Mouse (Mus musculus) forebrain, embryonic 16.5 days (tissue): ENCODE measurements around the gene Rnd2. TPM values are rescaled to one million over a fixed set of nuclear protein-coding genes. Genes with fewer than 3 reads are reported as not detected.
"Not testable (repeated sequence)": the region's sequence is repeated elsewhere in the genome, so short reads cannot be mapped to it uniquely, and the experiment has no call there.

Experiments used
- ATAC-seq: fragments of 200-750 bp; cut with Nextera tagmentation; 2 replicates; pipeline ENCODE4 v1.8.0; 2017; ENCODE audit warnings: mild to moderate bottlenecking, moderate library complexity
- H3K27ac ChIP-seq: fragments of 300-500 bp; sonication (generic); 2 replicates; pipeline ENCODE4 v1.5.1; 2014; ENCODE audit warnings: low read length, control low read depth
- H3K27me3 ChIP-seq: fragments of 300-500 bp; sonication (generic); replicated peaks from 2 replicates; pipeline ENCODE4 v1.6.1; 2014; ENCODE audit warnings: low read length; ENCODE audit not compliant: control insufficient read depth, insufficient read depth
- H3K36me3 ChIP-seq: fragments of 300-500 bp; sonication (generic); 2 replicates; pipeline ENCODE4 v1.6.1; 2014; ENCODE audit not compliant: control insufficient read depth, insufficient read depth
- H3K4me1 ChIP-seq: fragments of 300-500 bp; sonication (generic); replicated peaks from 2 replicates; pipeline ENCODE4 v1.6.1; 2014; ENCODE audit warnings: low read length; ENCODE audit not compliant: control insufficient read depth, insufficient read depth
- H3K4me2 ChIP-seq: fragments of 300-500 bp; sonication (generic); 2 replicates; pipeline ENCODE4 v1.6.1; 2014; ENCODE audit warnings: mild to moderate bottlenecking, low read length, control low read depth
- H3K4me3 ChIP-seq: fragments of 300-500 bp; sonication (generic); replicated peaks from 2 replicates; pipeline ENCODE4 v1.5.1; 2014; ENCODE audit warnings: mild to moderate bottlenecking, low read length, control low read depth
- H3K9ac ChIP-seq: fragments of 300-500 bp; sonication (generic); replicated peaks from 2 replicates; pipeline ENCODE4 v1.6.1; 2014; ENCODE audit warnings: low read depth, low read length, control low read depth
- H3K9me3 ChIP-seq: fragments of 300-500 bp; sonication (generic); 2 replicates; pipeline ENCODE4 v1.6.1; 2016; ENCODE audit warnings: low read length; ENCODE audit not compliant: control insufficient read depth
- WGBS: fragments of 180-500 bp; shearing (Covaris S2); extraction: QIAGEN DNeasy Blood & Tissue Kit; methylation state at CpG from one replicate; pipeline ENCODE4 v1.1.7; 2014; 5-methylcytosine and 5-hydroxymethylcytosine counted together
- polyA plus RNA-seq: library from polyadenylated mRNA; unstranded; fragments of >200 nt; fragmentation: Nextera tagmentation; extraction: Ambion mirVana; gene quantifications from 2 replicates; pipeline ENCODE4 v1.2.1, GENCODE M21; 2015

Gene Rnd2
- polyA plus RNA-seq, 1 experiment from 2014 or later: 95.8 TPM

GRCm38 (mm10) chr11:101442760-101443159 is 22.0 kb upstream of the Rnd2 start:
- peak overlapping the region; percentile 92 for H3K9ac ChIP-seq
- peaks cover 12% of the 10 kb centered on the region for H3K4me1 ChIP-seq
- WGBS: under 1% methylated on average over 14 of the region's 14 CpGs
- H3K4me2 ChIP-seq: peak overlapping the region; percentile 98
- H3K9me3 ChIP-seq: no peaks in the 10 kb centered on the region
- peak overlapping the region; percentile 88 for H3K4me3 ChIP-seq
- ATAC-seq: no peak
- no peaks in the 10 kb centered on the region for H3K27me3 ChIP-seq
- H3K27ac ChIP-seq: peak overlapping the region; percentile 79
- H3K36me3 ChIP-seq: peaks cover 10% of the 10 kb centered on the region; the same call in 1 of the 2 replicates

DNA sequence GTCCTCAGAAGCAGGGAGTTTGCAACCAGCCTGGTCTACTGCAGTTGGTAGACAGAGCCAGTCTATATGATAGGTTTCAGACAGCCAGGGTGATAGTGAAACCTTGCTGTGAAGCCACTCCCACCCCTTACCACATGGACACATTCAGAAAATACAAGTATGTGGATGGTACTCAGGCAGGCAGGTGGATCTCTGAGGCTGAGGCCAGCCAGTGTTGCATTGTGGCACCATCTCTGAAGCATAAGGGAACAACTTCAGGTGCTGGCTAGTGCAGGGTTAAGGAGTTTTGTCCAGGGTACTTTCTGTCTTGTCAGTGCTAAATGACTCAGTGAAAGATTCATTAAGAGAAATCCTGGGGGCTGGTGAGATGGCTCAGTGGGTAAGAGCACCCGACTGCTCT is 18.5 kb upstream of the Rnd2 start:
- Histone ChIP-seq H3K36me3 (peaks cover 10% of the 10 kb centered on the region; the same call in 1 of the 2 replicates), H3K4me2 (no peak overlapping the region), H3K4me1 (peaks cover 12% of the 10 kb centered on the region), H3K4me3 (no peak overlapping the region), H3K9me3 (no peaks in the 10 kb centered on the region), H3K27me3 (no peaks in the 10 kb centered on the region), H3K9ac (no peak overlapping the region), H3K27ac (no peak overlapping the region)
- 93% methylated on average over 1 of the region's 1 CpGs for WGBS
- no peak for ATAC-seq

DNA sequence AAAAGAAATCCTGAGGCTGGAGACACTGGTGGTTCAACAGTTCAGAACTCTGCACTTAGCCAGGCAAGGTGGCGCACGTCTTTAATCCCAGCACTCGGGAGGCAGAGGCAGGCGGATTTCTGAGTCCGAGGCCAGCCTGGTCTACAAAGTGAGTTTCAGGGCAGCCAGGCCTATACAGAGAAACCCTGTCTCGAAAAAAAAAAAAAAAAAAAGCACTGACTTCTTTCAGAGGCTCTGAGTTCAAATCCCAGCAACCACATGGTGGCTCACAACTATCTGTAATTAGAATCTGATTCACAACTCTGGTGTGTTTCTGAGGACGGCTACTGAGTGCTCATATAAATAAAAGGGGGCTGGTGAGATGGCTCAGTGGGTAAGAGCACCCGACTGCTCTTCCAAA is 17.9 kb upstream of the Rnd2 start:
- H3K4me2 ChIP-seq, H3K4me3 ChIP-seq, H3K9me3 ChIP-seq, H3K27ac ChIP-seq, H3K36me3 ChIP-seq, ATAC-seq, H3K27me3 ChIP-seq, H3K9ac ChIP-seq: not testable (repeated sequence)
- 91% methylated on average over 8 of the region's 8 CpGs for WGBS
- peaks cover 12% of the 10 kb centered on the region for H3K4me1 ChIP-seq

- 93% methylated on average over 5 of the region's 5 CpGs for WGBS
- peaks cover 10% of the 10 kb centered on the region; the same call in 1 of the 2 replicates for H3K36me3 ChIP-seq
- H3K9ac ChIP-seq: no peak overlapping the region
Measured at GRCm38 (mm10) chr11:101447786-101448185, 17.0 kb upstream of the Rnd2 start.

GRCm38 (mm10) chr11:101448274-101448746 is 16.5 kb upstream of the Rnd2 start, which contains the start of gene Ifi35:
TSS of gene Ifi35 (plus strand) at chr11:101448407.
- 40% methylated on average over 10 of the region's 10 CpGs for WGBS

More at GRCm38 (mm10) chr11:101447786-101448185, 17.0 kb upstream of the Rnd2 start:
- H3K4me3 ChIP-seq: no peak overlapping the region
- H3K27ac ChIP-seq: no peak overlapping the region
- no peaks in the 10 kb centered on the region for H3K27me3 ChIP-seq
- ATAC-seq: no peak
- H3K9me3 ChIP-seq: no peaks in the 10 kb centered on the region
- H3K4me1 ChIP-seq: peaks cover 12% of the 10 kb centered on the region
- no peak overlapping the region for H3K4me2 ChIP-seq

DNA sequence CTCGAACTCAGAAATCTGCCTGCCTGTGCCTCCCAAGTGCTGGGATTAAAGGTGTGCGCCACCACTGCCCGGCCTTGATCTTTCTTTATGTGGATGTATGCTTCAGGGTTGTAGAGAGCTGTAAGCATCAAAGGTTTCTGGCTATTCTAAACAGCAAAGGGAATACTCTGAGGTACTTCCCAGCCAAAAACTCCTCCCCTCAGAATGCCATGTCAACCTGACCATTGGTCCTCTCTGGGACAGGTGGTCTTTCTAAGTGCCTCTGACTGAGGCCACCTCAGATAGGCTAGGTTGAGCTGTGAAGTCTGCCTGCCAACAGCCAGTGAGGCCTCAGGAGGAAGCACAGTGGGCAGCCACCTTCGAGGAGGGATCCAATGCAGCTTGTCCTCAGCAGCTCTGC is 15.9 kb upstream of the Rnd2 start:
- H3K4me2 ChIP-seq: no peak overlapping the region
- no peak overlapping the region for H3K9ac ChIP-seq
- H3K36me3 ChIP-seq: peaks cover 7% of the 10 kb centered on the region; the same call in 1 of the 2 replicates
- H3K4me3 ChIP-seq: no peak overlapping the region
- ATAC-seq: no peak
- H3K27ac ChIP-seq: no peak overlapping the region
- H3K9me3 ChIP-seq: no peaks in the 10 kb centered on the region
- H3K4me1 ChIP-seq: 0 out of 2 replicates have a peak, but pooled peaks cover 1% of the 10 kb centered on the region
- 82% methylated on average over 4 of the region's 4 CpGs for WGBS
- no peaks in the 10 kb centered on the region for H3K27me3 ChIP-seq

More at GRCm38 (mm10) chr11:101448274-101448746, 16.5 kb upstream of the Rnd2 start, which contains the start of gene Ifi35:
- Histone ChIP-seq H3K4me2 (no peak within 1 kb of the TSS), H3K9me3 (no peaks in the 10 kb centered on the region), H3K36me3 (peaks cover 10% of the 10 kb centered on the region; the same call in 1 of the 2 replicates), H3K27ac (no peak within 1 kb of the TSS), H3K27me3 (no peaks in the 10 kb centered on the region), H3K4me1 (peaks cover 7% of the 10 kb centered on the region), H3K4me3 (no peak within 1 kb of the TSS), H3K9ac (no peak within 1 kb of the TSS; the same call in 1 of the 2 replicates)
- ATAC-seq: no peak

DNA sequence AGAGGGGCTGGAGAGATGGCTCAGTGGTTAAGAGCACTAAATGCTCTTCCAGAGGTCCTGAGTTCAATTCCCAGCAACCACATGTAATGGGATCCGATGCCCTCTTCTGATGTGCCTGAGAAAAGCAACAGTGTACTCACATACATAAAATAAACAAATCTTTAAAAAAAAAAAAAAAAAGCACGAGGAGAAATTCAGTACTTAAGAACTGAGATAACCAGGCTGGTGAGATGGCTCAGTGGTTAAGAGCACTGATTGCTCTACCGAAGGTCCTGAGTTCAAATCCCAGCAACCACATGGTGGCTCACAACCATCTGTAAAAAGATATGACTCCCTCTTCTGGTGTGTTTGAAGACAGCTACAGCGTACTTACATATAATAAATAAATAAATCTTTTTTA is 15.2 kb upstream of the Rnd2 start:
- H3K27me3 ChIP-seq, H3K36me3 ChIP-seq, ATAC-seq, H3K4me1 ChIP-seq, H3K27ac ChIP-seq, H3K9me3 ChIP-seq, H3K4me2 ChIP-seq, H3K4me3 ChIP-seq, H3K9ac ChIP-seq: not testable (repeated sequence)
- WGBS: 93% methylated on average over 4 of the region's 4 CpGs

- no peak overlapping the region for H3K4me2 ChIP-seq
- H3K9me3 ChIP-seq: no peaks in the 10 kb centered on the region
- H3K4me3 ChIP-seq: no peak overlapping the region
- H3K9ac ChIP-seq: no peak overlapping the region
- H3K27ac ChIP-seq: no peak overlapping the region
- peaks cover 6% of the 10 kb centered on the region; the same call in 1 of the 2 replicates for H3K4me1 ChIP-seq
- 74% methylated on average over 3 of the region's 3 CpGs for WGBS
- H3K27me3 ChIP-seq: no peaks in the 10 kb centered on the region
- ATAC-seq: no peak
- 0 out of 2 replicates have a peak, but pooled peaks cover 3% of the 10 kb centered on the region for H3K36me3 ChIP-seq
Measured at GRCm38 (mm10) chr11:101450394-101450793, 14.4 kb upstream of the Rnd2 start.

- Histone ChIP-seq H3K27me3 (no peaks in the 10 kb centered on the region), H3K9ac (no peak overlapping the region), H3K4me1 (peaks cover 6% of the 10 kb centered on the region; the same call in 1 of the 2 replicates), H3K9me3 (no peaks in the 10 kb centered on the region), H3K27ac (no peak overlapping the region), H3K36me3 (no peaks in the 10 kb centered on the region), H3K4me3 (no peak overlapping the region), H3K4me2 (no peak overlapping the region)
- no peak for ATAC-seq
- WGBS: 96% methylated on average over 10 of the region's 10 CpGs
Measured at GRCm38 (mm10) chr11:101451536-101451935, 13.3 kb upstream of the Rnd2 start.
